Mouse (Mus musculus): ENCODE results near the gene Gatm. TPM values are rescaled to one million over a fixed set of nuclear protein-coding genes. Genes with fewer than 3 reads are reported as not detected.

The Gatm gene
- polyA plus RNA-seq, 1 experiment, result 0.09 TPM

DNA sequence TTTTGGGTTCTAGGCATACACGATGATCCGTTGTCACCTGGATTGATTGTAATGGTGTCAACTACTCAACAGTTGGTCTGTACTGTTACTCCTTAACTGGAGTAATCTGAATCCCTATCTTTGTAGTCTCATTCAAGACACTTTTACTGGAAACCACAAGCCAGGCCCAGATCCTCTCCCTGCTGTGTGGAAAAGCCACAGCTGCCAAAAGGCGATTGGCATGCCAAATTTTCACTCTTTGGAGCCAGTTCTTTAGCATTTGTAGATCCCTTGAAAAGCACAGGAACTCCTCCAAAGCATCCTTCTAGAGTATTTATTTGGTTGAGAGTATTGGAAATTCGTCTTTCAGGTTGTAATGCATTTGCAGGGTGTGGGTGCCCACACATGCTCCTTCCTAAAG, 39.8 kb downstream of the Gatm start:
- H3K36me3 ChIP-seq (ENCODE audit: control insufficient read depth), result no peaks in the 10 kb centered on the region
- no peak overlapping the region for H3K4me3 ChIP-seq (replicated peaks)
- no peaks in the 10 kb centered on the region for H3K27me3 ChIP-seq (ENCODE audit: control insufficient read depth)
- no peaks in the 10 kb centered on the region for H3K9me3 ChIP-seq (ENCODE audit: control insufficient read depth, low read length)
- TF ChIP-seq TAL1 (IDR thresholded peaks at IDR 0.05; ENCODE audit: low read length) (no peak), GATA1 (IDR thresholded peaks at IDR 0.05; ENCODE audit: low read length) (no peak)
- no peaks in the 10 kb centered on the region for H3K4me1 ChIP-seq (ENCODE audit: control insufficient read depth)

GRCm38 (mm10) chr2:122570430-122570829, 40.7 kb downstream of the Gatm start:
- no peaks in the 10 kb centered on the region for H3K9me3 ChIP-seq (ENCODE audit: control insufficient read depth, low read length)
- H3K4me1 ChIP-seq (ENCODE audit: control insufficient read depth), result no peaks in the 10 kb centered on the region
- H3K4me3 ChIP-seq (replicated peaks), result no peak overlapping the region
- no peaks in the 10 kb centered on the region for H3K36me3 ChIP-seq (ENCODE audit: control insufficient read depth)
- H3K27me3 ChIP-seq (ENCODE audit: control insufficient read depth), result no peaks in the 10 kb centered on the region
- TF ChIP-seq TAL1 (IDR thresholded peaks at IDR 0.05; ENCODE audit: low read length), result no peak
- no peak for TF ChIP-seq GATA1 (IDR thresholded peaks at IDR 0.05; ENCODE audit: low read length)

GRCm38 (mm10) chr2:122569439-122569838, 41.7 kb downstream of the Gatm start:
- TF ChIP-seq GATA1 (IDR thresholded peaks at IDR 0.05; ENCODE audit: low read length) (no peak), TAL1 (IDR thresholded peaks at IDR 0.05; ENCODE audit: low read length) (no peak)
- H3K4me1 ChIP-seq (ENCODE audit: control insufficient read depth), result no peaks in the 10 kb centered on the region
- no peaks in the 10 kb centered on the region for H3K36me3 ChIP-seq (ENCODE audit: control insufficient read depth)
- H3K4me3 ChIP-seq (replicated peaks), result no peak overlapping the region
- H3K9me3 ChIP-seq (ENCODE audit: control insufficient read depth, low read length), result no peaks in the 10 kb centered on the region
- no peaks in the 10 kb centered on the region for H3K27me3 ChIP-seq (ENCODE audit: control insufficient read depth)

GRCm38 (mm10) chr2:122562251-122562650, 48.9 kb downstream of the Gatm start:
- no peaks in the 10 kb centered on the region for H3K4me1 ChIP-seq (ENCODE audit: control insufficient read depth)
- no peaks in the 10 kb centered on the region for H3K27me3 ChIP-seq (ENCODE audit: control insufficient read depth)
- 0 out of 2 replicates have a peak, but pooled peaks cover 2% of the 10 kb centered on the region for H3K9me3 ChIP-seq (ENCODE audit: control insufficient read depth, low read length)
- no peak overlapping the region for H3K4me3 ChIP-seq (replicated peaks)
- no peaks in the 10 kb centered on the region for H3K36me3 ChIP-seq (ENCODE audit: control insufficient read depth)
- TF ChIP-seq TAL1 (IDR thresholded peaks at IDR 0.05; ENCODE audit: low read length) (no peak), GATA1 (IDR thresholded peaks at IDR 0.05; ENCODE audit: low read length) (no peak)

DNA sequence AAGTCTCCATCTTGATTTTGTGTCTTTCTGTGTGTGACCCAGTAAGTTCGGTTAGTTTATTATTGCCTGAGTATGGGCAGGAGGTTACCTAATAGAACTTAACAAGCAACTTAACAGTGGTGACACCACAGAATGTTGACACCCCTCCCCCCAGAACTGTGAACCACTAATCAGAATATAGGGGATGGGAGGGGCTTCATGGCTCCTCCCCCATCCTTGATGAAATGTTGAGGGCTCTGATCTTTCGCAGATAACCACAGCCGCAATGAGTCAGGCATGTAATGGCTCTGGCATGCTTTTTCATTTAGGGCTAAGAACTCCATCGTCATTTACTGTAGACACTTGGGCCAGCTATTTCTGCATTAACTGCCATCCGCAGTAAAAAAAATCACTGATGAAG, 49.9 kb downstream of the Gatm start:
- H3K27me3 ChIP-seq (ENCODE audit: control insufficient read depth), result no peaks in the 10 kb centered on the region
- H3K4me1 ChIP-seq (ENCODE audit: control insufficient read depth), result no peaks in the 10 kb centered on the region
- no peak overlapping the region for H3K4me3 ChIP-seq (replicated peaks)
- H3K36me3 ChIP-seq (ENCODE audit: control insufficient read depth), result no peaks in the 10 kb centered on the region
- TF ChIP-seq GATA1 (IDR thresholded peaks at IDR 0.05; ENCODE audit: low read length) (no peak), TAL1 (IDR thresholded peaks at IDR 0.05; ENCODE audit: low read length) (no peak)
- H3K9me3 ChIP-seq (ENCODE audit: control insufficient read depth, low read length), result 0 out of 2 replicates have a peak, but pooled peaks cover 2% of the 10 kb centered on the region

DNA sequence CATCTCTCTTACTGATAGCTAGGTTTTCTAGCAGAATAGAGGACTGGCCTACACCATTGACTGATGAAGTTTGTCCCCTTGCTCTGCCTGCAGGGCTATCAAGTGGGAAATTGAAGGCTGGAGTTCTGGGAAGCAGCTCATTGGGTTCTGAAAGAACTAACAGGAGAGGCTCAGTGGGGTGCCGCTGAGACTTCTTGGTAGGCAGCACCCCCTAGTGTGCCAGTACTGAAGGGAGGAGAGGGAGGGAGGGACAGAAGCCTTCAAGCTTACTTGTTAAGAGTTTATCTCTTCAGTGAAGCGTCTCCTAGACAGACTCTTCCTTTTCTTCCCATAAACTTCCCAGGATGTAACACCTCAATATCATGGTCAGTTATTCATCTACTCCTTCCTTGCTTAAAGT, 52.8 kb downstream of the Gatm start:
- Histone ChIP-seq H3K36me3 (ENCODE audit: control insufficient read depth) (no peaks in the 10 kb centered on the region), H3K4me1 (ENCODE audit: control insufficient read depth) (no peaks in the 10 kb centered on the region), H3K27me3 (ENCODE audit: control insufficient read depth) (no peaks in the 10 kb centered on the region), H3K4me3 (replicated peaks) (no peak overlapping the region), H3K9me3 (ENCODE audit: control insufficient read depth, low read length) (0 out of 2 replicates have a peak, but pooled peaks cover 2% of the 10 kb centered on the region)
- TF ChIP-seq TAL1 (IDR thresholded peaks at IDR 0.05; ENCODE audit: low read length) (no peak), GATA1 (IDR thresholded peaks at IDR 0.05; ENCODE audit: low read length) (no peak)

Other genes starting within 250 kb of the Gatm start
- 6.6 and 7.5 TPM in 2 replicates for gene Shf, start 242.1 kb downstream of the Gatm start, polyA plus RNA-seq (2012)
- not detected in 2 replicates for gene Slc28a2, start 184.8 kb downstream of the Gatm start, polyA plus RNA-seq (2012)
- gene Gm14085, start 126.4 kb downstream of the Gatm start, polyA plus RNA-seq (2012), result not detected in 2 replicates
- not detected in 2 replicates for gene AA467197, start 25.7 kb upstream of the Gatm start, polyA plus RNA-seq (2012)
- gene Slc30a4, start 91.4 kb upstream of the Gatm start, polyA plus RNA-seq (2012), result not detected in 2 replicates
- gene Bloc1s6, start 127.2 kb upstream of the Gatm start, polyA plus RNA-seq (2012), result 0.36 and 0.44 TPM in 2 replicates
- gene Sqor, start 153.9 kb upstream of the Gatm start, polyA plus RNA-seq (2012), result 0.02 and 0.39 TPM in 2 replicates

All from erythroblast, embryonic 14.5 days (primary cell).